Mouse (Mus musculus): Measurements from ENCODE around the gene Rnls.
A peak's percentile ranks its signal among the peaks of the same experiment; 100 is the strongest.

The Rnls gene

GRCm38 (mm10) chr19:33264224-33264993, 127.7 kb downstream of the Rnls start:
- no peak for DNase-seq (ENCODE audit: low read depth in 2 of 2, low spot score in 2 of 2)

- no peak for DNase-seq (ENCODE audit: low read depth in 2 of 2, low spot score in 2 of 2)
Observed at GRCm38 (mm10) chr19:33262421-33262820, 129.7 kb downstream of the Rnls start.

GRCm38 (mm10) chr19:33259164-33259563, 132.9 kb downstream of the Rnls start:
- no peak for DNase-seq (ENCODE audit: low read depth in 2 of 2, low spot score in 2 of 2)

GRCm38 (mm10) chr19:33253893-33254292, 138.2 kb downstream of the Rnls start:
- DNase-seq (ENCODE audit: low read depth in 2 of 2, low spot score in 2 of 2) = no peak

- DNase-seq (ENCODE audit: low read depth in 2 of 2, low spot score in 2 of 2) = no peak
Observed at GRCm38 (mm10) chr19:33252226-33252625, 139.9 kb downstream of the Rnls start.

GRCm38 (mm10) chr19:33244196-33244595, 147.9 kb downstream of the Rnls start:
- DNase-seq (ENCODE audit: low read depth in 2 of 2, low spot score in 2 of 2) = no peak

GRCm38 (mm10) chr19:33240386-33240785, 151.7 kb downstream of the Rnls start:
- no peak for DNase-seq (ENCODE audit: low read depth in 2 of 2, low spot score in 2 of 2)

- no peak for DNase-seq (ENCODE audit: low read depth in 2 of 2, low spot score in 2 of 2)
Observed at GRCm38 (mm10) chr19:33232902-33233301, 159.2 kb downstream of the Rnls start.

GRCm38 (mm10) chr19:33231303-33231702, 160.8 kb downstream of the Rnls start:
- no peak for DNase-seq (ENCODE audit: low read depth in 2 of 2, low spot score in 2 of 2)

- peak; percentile 66 to 80 for DNase-seq (ENCODE audit: low read depth in 2 of 2, low spot score in 2 of 2)
Observed at GRCm38 (mm10) chr19:33227004-33227403, 165.1 kb downstream of the Rnls start.

- no peak for DNase-seq (ENCODE audit: low read depth in 2 of 2, low spot score in 2 of 2)
Observed at GRCm38 (mm10) chr19:33225858-33226705, 166.0 kb downstream of the Rnls start.

- DNase-seq (ENCODE audit: low read depth in 2 of 2, low spot score in 2 of 2) = no peak
Observed at GRCm38 (mm10) chr19:33225002-33225376, 167.1 kb downstream of the Rnls start.

GRCm38 (mm10) chr19:33224181-33225001, 167.7 kb downstream of the Rnls start:
- no peak for DNase-seq (ENCODE audit: low read depth in 2 of 2, low spot score in 2 of 2)

- DNase-seq (ENCODE audit: low read depth in 2 of 2, low spot score in 2 of 2) = no peak
Observed at GRCm38 (mm10) chr19:33223766-33224165, 168.3 kb downstream of the Rnls start.

GRCm38 (mm10) chr19:33223276-33223675, 168.8 kb downstream of the Rnls start:
- DNase-seq (ENCODE audit: low read depth in 2 of 2, low spot score in 2 of 2) = no peak

GRCm38 (mm10) chr19:33222595-33223223, 169.4 kb downstream of the Rnls start:
- DNase-seq (ENCODE audit: low read depth in 2 of 2, low spot score in 2 of 2) = peak; percentile 39 to 40

- no peak for DNase-seq (ENCODE audit: low read depth in 2 of 2, low spot score in 2 of 2)
Observed at GRCm38 (mm10) chr19:33217791-33218300, 174.2 kb downstream of the Rnls start.

- no peak for DNase-seq (ENCODE audit: low read depth in 2 of 2, low spot score in 2 of 2)
Observed at GRCm38 (mm10) chr19:33209709-33210108, 182.4 kb downstream of the Rnls start.

- no peak for DNase-seq (ENCODE audit: low read depth in 2 of 2, low spot score in 2 of 2)
Observed at GRCm38 (mm10) chr19:33207991-33208390, 184.1 kb downstream of the Rnls start.

GRCm38 (mm10) chr19:33205389-33205788, 186.7 kb downstream of the Rnls start:
- no peak for DNase-seq (ENCODE audit: low read depth in 2 of 2, low spot score in 2 of 2)

- DNase-seq (ENCODE audit: low read depth in 2 of 2, low spot score in 2 of 2) = no peak
Observed at GRCm38 (mm10) chr19:33202422-33202821, 189.7 kb downstream of the Rnls start.

Measured in CD8-positive naive resting alpha-beta T cell, adult 2 months (primary cell).